Mouse (Mus musculus) hindbrain, embryonic 11.5 days (tissue): ENCODE data around the gene Actr1b. TPM values are rescaled to one million over a fixed set of nuclear protein-coding genes. Genes with fewer than 3 reads are reported as not detected.

Experiments
- ATAC-seq: fragments of 200-750 bp; cut with Nextera tagmentation; 2 replicates; pipeline ENCODE4 v1.8.0; 2017; ENCODE audit warnings: mild to moderate bottlenecking, moderate TSS enrichment, moderate library complexity; ENCODE audit not compliant: low FRiP score
- DNase-seq: peaks from one replicate; pipeline ENCODE4 v3.0.0-alpha.2; 2015; ENCODE audit warnings: low spot score
- H3K27ac ChIP-seq: fragments of 300-500 bp; sonication (generic); 2 replicates; pipeline ENCODE4 v1.5.1; 2014; ENCODE audit warnings: mild to moderate bottlenecking, low read depth, low read length
- H3K27me3 ChIP-seq: fragments of 300-500 bp; sonication (generic); 2 replicates; pipeline ENCODE4 v1.6.1; 2014; ENCODE audit warnings: mild to moderate bottlenecking, low read length, moderate library complexity, mixed read lengths; ENCODE audit not compliant: control insufficient read depth, insufficient read depth
- H3K36me3 ChIP-seq: fragments of 300-500 bp; sonication (generic); 2 replicates; pipeline ENCODE4 v1.6.1; 2014; ENCODE audit warnings: mild to moderate bottlenecking, low read length, moderate library complexity, mixed read lengths; ENCODE audit not compliant: control insufficient read depth, insufficient read depth
- H3K4me1 ChIP-seq: fragments of 300-500 bp; sonication (generic); replicated peaks from 2 replicates; pipeline ENCODE4 v1.6.1; 2014; ENCODE audit warnings: low read length, mixed read lengths; ENCODE audit not compliant: control insufficient read depth, insufficient read depth
- H3K4me2 ChIP-seq: fragments of 300-500 bp; sonication (generic); replicated peaks from 2 replicates; pipeline ENCODE4 v1.6.1; 2014; ENCODE audit warnings: mild to moderate bottlenecking, low read depth, low read length
- H3K4me3 ChIP-seq: fragments of 300-500 bp; sonication (generic); 2 replicates; pipeline ENCODE4 v1.5.1; 2014; ENCODE audit warnings: low read depth, low read length
- H3K9ac ChIP-seq: fragments of 300-500 bp; sonication (generic); 2 replicates; pipeline ENCODE4 v1.6.1; 2014; ENCODE audit warnings: low read depth, low read length
- H3K9me3 ChIP-seq: fragments of 300-500 bp; sonication (generic); 2 replicates; pipeline ENCODE4 v1.6.1; 2016; ENCODE audit warnings: low read length; ENCODE audit not compliant: control insufficient read depth
- WGBS: fragments of 180-500 bp; shearing (Covaris S2); extraction: QIAGEN DNeasy Blood & Tissue Kit; methylation state at CpG from one replicate; pipeline ENCODE4 v1.1.7; 2014; 5-methylcytosine and 5-hydroxymethylcytosine counted together
- polyA plus RNA-seq: library from polyadenylated mRNA; unstranded; fragments of >200 nt; fragmentation: Nextera tagmentation; extraction: Ambion mirVana; gene quantifications from 2 replicates; pipeline ENCODE4 v1.2.1, GENCODE M21; 2014

The Actr1b gene
- polyA plus RNA-seq, 1 experiment from 2014 or later = 84.9 TPM

DNA sequence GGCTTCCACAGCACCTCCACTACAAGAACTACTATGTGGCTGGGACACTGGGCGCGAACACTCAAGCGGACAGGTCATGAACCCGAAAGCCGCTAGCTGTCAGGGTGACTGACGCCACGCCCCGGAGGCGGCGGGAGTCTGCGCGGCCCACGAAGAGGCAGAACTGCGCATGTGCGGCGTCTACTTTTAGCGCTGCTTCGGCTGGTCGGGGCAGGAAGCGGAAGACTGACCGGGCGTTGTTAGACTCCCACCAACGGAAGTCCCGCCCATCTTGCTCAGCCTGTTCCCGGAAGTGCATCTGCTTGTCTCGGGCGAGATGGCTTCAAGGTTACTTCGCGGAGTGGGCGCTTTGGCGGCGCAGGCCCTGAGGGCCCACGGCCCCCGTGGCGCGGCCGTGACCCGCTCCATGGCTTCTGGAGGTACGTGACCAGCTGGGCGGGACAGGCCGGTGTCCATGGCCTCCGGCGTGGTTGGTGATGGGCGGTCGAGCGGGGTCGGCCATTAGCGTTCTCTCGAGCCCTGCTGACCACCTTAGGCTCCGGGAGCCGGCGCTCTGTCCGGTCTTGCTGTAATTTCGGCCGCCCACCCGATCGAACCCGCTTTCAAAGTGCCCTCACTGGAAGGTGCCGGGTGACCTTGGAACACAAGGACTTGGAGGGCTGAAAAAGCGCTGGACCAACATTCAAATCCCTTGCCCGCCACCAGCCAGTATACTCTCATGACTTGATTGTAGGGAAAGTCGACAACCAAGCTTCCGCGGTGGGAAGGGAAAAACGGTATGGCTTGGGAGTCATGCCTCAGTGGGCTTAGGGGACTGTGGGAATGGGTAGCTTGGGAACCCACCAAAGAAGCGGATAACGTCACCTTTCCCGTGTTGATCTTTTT lies 22.7 kb downstream of the Actr1b start, which contains the start of gene Cox5b:
Cox5b (plus strand) TSS at position 179 of the 885 bp plus-strand sequence.
- H3K36me3 ChIP-seq = no peaks in the 10 kb centered on the region
- peak; percentile 96 for ATAC-seq
- H3K27ac ChIP-seq = no peak within 1 kb of the TSS
- WGBS = 1% methylated on average over 64 of the region's 68 CpGs
- no peaks in the 10 kb centered on the region for H3K9me3 ChIP-seq
- peaks cover 6% of the 10 kb centered on the region; the same call in 1 of the 2 replicates for H3K4me1 ChIP-seq
- peak; percentile 99 for DNase-seq
- peak within 1 kb of the TSS; percentile 85 for H3K4me3 ChIP-seq
- peak within 1 kb of the TSS; percentile 80 for H3K9ac ChIP-seq
- H3K4me2 ChIP-seq = peak within 1 kb of the TSS; percentile 85
- no peaks in the 10 kb centered on the region for H3K27me3 ChIP-seq

DNA sequence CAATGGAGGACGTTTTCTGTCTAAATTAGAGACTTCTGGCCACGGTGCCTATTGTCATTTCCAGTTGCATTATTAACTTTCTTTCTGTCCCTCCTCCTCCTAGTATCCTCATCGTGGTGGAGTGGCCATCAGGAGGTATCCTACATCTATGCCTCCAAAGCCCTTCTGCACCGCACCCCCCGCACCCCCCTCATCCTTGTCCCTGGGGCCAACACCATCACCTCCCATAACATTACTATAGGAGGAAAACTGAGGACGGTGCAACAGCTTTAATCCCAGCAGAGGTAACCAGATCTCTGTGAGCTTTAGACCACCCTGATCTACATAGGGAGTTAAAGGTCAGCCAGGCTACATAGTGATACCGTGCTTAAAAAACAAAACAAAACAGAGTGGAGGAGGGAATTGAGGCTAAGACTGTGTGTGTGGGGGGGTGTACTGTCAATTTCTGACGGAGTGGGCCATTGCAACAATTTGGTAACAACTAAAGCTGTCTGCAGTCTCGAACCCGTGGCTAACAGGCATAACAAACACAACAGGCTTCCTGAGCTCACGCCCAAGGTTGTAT lies 23.5 kb downstream of the Actr1b start:
- H3K9me3 ChIP-seq = no peaks in the 10 kb centered on the region
- H3K36me3 ChIP-seq = no peaks in the 10 kb centered on the region
- H3K9ac ChIP-seq = peak overlapping the region; percentile 44; the same call in 1 of the 2 replicates
- no peak for DNase-seq
- H3K4me2 ChIP-seq = peak overlapping the region; percentile 39
- no peak overlapping the region for H3K27ac ChIP-seq
- H3K4me1 ChIP-seq = peaks cover 6% of the 10 kb centered on the region; the same call in 1 of the 2 replicates
- H3K27me3 ChIP-seq = no peaks in the 10 kb centered on the region
- 61% methylated on average over 11 of the region's 11 CpGs for WGBS
- ATAC-seq = no peak; the same call in 1 of the 2 replicates
- H3K4me3 ChIP-seq = peak overlapping the region; percentile 85

DNA sequence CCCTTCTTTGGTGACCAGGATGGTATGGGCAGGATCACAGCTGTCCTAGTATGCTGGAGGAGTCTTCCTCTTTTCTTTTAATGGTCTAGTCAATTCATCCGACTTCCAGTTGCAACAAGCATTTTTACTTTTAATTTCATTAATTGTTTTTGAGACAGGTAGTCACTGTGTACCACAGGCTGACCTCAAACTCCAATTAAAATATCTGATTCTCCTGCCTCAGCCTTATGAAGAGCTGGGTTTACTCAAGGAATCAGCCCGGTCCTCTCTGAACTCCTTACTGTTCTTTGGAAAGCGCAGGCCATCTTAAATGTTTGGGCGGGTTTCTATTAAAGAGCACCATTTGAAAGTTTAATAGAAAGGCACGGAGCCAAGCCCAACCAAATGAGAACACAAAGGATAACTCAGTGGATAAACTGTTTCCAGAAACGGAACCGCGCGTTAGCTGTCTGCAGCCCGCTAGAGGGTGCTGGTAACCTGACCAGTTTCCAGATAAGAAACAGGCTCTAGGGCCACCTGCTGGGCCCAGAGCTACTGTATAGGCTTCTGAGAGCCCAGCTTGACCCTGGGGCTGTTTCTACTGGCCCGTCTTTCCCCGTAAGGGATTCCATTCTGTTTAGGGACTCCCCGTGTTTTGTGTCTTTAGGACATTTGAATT lies 30.3 kb downstream of the Actr1b start:
- no peak overlapping the region for H3K4me3 ChIP-seq
- no peaks in the 10 kb centered on the region for H3K9me3 ChIP-seq
- peak; percentile 83 for DNase-seq
- H3K36me3 ChIP-seq = no peaks in the 10 kb centered on the region
- H3K27me3 ChIP-seq = no peaks in the 10 kb centered on the region
- H3K9ac ChIP-seq = no peak overlapping the region
- peak; percentile 72; the same call in 1 of the 2 replicates for ATAC-seq
- no peak overlapping the region for H3K27ac ChIP-seq
- H3K4me2 ChIP-seq = no peak overlapping the region
- H3K4me1 ChIP-seq = no peaks in the 10 kb centered on the region; the same call in 1 of the 2 replicates
- WGBS = 15% methylated on average over 13 of the region's 13 CpGs

DNA sequence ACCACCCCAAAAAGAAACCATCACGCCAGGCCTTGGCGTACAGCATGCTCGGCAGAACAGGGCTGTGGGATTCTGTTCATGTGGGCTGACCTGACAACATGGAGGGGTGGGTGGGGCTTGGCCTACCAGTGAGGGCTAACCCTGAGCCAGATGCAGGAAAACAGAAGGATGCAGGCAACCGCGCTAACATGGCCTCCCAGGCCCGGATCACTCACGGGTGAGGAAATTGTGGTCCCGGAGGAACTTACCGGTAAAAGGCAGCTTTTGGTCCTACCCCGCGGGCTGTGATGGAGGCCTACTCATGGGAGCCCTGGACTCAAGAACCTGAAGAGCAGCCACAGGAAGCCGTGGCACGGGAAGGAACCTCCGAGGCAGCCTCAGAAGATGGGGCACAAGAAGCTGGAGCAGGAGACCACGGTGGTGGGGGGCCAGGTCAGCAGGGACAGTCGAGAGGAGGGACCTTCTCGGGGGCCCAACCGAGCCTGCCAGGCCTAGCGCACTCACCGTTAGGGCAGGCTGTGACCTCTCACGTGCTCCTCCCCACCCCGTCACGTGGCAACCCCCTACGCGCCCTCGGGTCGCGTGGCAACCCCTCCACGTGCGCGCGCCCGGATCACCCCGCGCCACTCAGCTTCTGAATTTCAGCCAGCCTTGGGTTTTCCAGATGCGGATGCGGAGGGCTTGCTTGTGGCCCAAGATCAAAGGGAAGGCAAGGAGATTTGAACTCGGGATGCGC lies 31.4 kb downstream of the Actr1b start, which contains the start of gene Fam178b:
Fam178b (minus strand) TSS at position 564 of the 736 bp plus-strand sequence.
- H3K27me3 ChIP-seq = no peaks in the 10 kb centered on the region
- H3K36me3 ChIP-seq = no peaks in the 10 kb centered on the region
- no peak within 1 kb of the TSS for H3K4me2 ChIP-seq
- ATAC-seq = no peak
- no peak within 1 kb of the TSS for H3K9ac ChIP-seq
- no peaks in the 10 kb centered on the region; the same call in 1 of the 2 replicates for H3K4me1 ChIP-seq
- no peaks in the 10 kb centered on the region for H3K9me3 ChIP-seq
- H3K27ac ChIP-seq = no peak within 1 kb of the TSS
- H3K4me3 ChIP-seq = no peak within 1 kb of the TSS
- WGBS = 94% methylated on average over 39 of the region's 39 CpGs
- DNase-seq = no peak

DNA sequence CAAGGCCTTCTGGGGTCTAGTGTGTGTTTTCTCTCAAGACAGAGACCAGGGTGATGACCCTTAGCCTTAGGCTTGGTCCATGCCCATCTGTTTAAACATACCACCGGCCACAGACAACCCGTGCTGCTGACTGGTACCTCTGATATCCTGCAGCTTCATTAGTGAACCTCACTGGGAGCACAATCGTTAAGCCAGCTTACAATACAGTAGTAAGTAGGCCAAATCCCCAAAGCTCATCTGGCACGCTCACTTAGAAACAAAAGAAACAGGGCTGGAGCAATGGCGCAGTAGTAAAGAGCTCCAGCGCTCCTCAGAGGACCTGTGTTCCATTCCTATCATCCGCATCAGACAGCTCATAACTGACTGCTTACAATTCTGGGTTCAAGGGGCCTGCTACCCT lies 33.3 kb downstream of the Actr1b start:
- no peaks in the 10 kb centered on the region for H3K27me3 ChIP-seq
- no peak overlapping the region for H3K4me3 ChIP-seq
- no peak overlapping the region for H3K27ac ChIP-seq
- ATAC-seq (no peak), DNase-seq (no peak)
- 72% methylated on average over 7 of the region's 7 CpGs for whole genome bisulfite sequencing
- H3K4me1 ChIP-seq = no peaks in the 10 kb centered on the region; the same call in 1 of the 2 replicates
- no peaks in the 10 kb centered on the region for H3K36me3 ChIP-seq
- H3K9me3 ChIP-seq = no peaks in the 10 kb centered on the region
- H3K4me2 ChIP-seq = no peak overlapping the region
- no peak overlapping the region for H3K9ac ChIP-seq

DNA sequence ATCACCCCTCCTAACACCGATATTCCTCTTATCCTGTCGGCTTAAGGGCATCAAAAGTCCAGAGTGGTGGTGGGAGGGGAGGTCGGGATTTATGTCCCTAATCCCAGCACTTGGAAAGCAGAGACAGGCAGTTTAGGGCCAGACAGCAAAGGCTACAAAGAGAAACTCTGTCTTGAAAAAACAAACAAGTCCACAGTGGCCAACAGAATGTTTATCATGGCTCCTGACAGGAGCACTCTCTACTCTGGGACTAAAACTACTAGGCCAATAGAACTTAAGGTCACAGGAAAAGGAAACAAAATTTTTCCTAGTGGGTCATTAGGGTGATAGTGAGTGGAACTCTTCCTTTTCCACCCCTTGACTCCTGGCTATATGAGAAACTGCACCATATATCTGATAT lies 39.3 kb downstream of the Actr1b start:
- Histone ChIP-seq H3K4me3 (no peak overlapping the region), H3K9ac (no peak overlapping the region), H3K4me2 (no peak overlapping the region), H3K27me3 (no peaks in the 10 kb centered on the region), H3K36me3 (no peaks in the 10 kb centered on the region), H3K9me3 (no peaks in the 10 kb centered on the region), H3K27ac (no peak overlapping the region), H3K4me1 (no peaks in the 10 kb centered on the region)
- ATAC-seq = no peak
- DNase-seq = no peak
- WGBS = 64% methylated on average over 3 of the region's 3 CpGs

DNA sequence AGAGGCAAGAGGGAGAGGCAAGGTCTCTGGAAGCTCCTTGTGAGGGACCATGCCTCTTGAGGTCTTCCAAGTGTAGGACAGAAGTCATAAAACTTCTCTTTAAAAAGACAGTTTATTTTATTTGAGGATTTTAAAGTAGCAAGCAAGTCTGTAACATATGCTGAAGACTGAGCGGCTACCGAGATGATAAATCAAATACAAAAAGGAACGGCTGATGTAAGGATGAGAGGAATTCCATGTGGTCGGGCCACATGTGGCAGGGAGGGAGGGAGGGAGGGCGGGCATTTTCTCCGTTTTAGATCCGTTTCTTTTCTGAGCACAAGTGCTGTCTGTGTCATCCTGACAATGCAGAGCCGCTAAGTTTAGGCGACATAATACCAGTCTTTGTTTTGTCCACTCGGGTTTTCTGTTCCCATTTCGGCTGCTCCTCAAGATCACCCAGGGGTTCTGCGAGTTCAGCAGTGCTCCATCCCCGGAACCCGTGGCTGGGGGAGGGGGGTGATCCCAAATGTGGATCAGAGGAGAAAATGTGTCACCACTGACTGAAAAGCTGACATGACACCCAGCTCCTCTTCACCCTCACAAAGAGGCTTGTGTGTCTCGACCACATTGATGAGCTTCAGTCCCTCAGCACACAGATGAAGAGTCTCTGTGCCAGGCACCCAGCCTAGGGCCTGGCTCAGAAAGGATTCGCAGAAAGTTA lies 41.4 kb downstream of the Actr1b start:
- no peak for DNase-seq
- Histone ChIP-seq H3K27ac (no peak overlapping the region), H3K9ac (no peak overlapping the region), H3K9me3 (no peaks in the 10 kb centered on the region), H3K27me3 (no peaks in the 10 kb centered on the region), H3K4me1 (no peaks in the 10 kb centered on the region), H3K4me2 (no peak overlapping the region), H3K4me3 (no peak overlapping the region), H3K36me3 (no peaks in the 10 kb centered on the region)
- ATAC-seq = no peak
- WGBS = 51% methylated on average over 16 of the region's 16 CpGs

DNA sequence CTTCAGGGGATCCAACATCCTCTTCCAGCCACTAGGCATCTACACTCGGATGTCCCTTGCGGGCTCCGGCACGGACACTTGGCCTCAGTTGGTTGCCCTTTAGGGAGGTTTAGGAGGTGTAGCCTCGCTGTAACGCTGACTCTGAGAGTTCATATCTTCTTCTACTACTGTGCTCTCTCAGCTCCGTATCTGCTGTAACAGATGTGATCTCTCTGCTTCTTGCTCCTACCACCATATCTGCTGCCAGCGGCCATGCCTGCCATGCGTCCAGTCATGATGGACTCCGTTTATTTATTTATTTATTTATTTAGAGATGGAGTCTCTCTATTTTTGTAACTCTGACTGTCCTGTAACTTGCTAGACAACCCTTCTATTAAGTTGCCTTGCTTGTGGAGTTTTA lies 43.0 kb downstream of the Actr1b start:
- Histone ChIP-seq H3K27me3 (no peaks in the 10 kb centered on the region), H3K4me1 (no peaks in the 10 kb centered on the region), H3K9ac (no peak overlapping the region), H3K4me3 (no peak overlapping the region), H3K9me3 (no peaks in the 10 kb centered on the region), H3K27ac (no peak overlapping the region), H3K4me2 (no peak overlapping the region), H3K36me3 (no peaks in the 10 kb centered on the region)
- no peak for ATAC-seq
- WGBS = 94% methylated on average over 10 of the region's 10 CpGs
- no peak for DNase-seq
